Comparison of ENCODE assay signal across 8 mouse cellular contexts in the genomic region with DNA sequence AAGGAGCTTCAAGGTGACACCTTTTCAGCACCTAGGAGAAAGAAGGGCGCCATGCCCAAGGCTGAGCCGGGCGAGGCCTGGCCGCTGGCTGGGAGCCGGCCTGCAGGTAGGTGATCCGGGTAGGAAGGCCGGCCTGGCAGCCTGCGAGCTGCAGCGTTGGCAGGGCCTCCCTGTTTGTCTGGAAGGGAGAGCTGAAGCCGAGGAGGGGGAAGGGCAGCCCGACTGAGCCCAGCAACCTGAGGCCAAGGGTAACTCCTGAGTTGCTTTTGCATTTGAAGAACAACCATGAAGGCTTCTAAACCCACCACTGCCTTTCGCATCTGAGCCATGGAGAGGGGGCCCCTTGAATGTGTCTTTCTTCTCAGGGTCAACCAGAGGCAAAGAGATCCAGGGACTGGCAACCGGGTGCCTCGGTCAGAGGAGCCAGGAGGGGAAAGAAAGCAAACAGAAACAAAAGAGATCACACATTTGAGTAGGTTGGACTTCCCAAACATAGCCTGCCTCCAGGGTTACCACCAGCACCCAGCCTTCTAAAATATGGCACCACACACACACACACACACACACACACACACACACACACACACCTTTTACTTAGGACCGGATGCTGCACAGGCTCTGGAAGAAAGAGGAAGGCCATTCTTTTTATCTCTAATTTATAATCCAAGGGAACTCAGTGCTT. TPM values are rescaled to one million over a fixed set of nuclear protein-coding genes. Genes with fewer than 3 reads are reported as not detected.
A peak's percentile ranks its signal among the peaks of the same experiment; 100 is the strongest.
DNase-seq lines count a peak whose midpoint lies in the region; ATAC-seq and TF ChIP-seq lines count a peak whose summit lies in the region.

No protein-coding gene starts in this region.

- DNase-seq in retina, postnatal 1 day: peak; percentile 66
- DNase-seq in retina, embryonic 14.5 days (ENCODE audit: low spot score): no peak
- peak; percentile 69 for DNase-seq in embryo, embryonic 11 days
- DNase-seq in heart, adult 9 months (ENCODE audit: low spot score in 2 of 2): peak; percentile 79 to 84
- peak; percentile 96 for DNase-seq in kidney, adult 2 months
- peak; percentile 67 for DNase-seq in liver, postnatal 0 days
- peak; percentile 78 to 80 for DNase-seq in right cerebral cortex, postnatal 10 days (ENCODE audit: low spot score in 2 of 2)

- no peaks in the 10 kb centered on the region for H3K9me3 ChIP-seq in liver, postnatal 0 days (ENCODE audit: low read length)

- TF ChIP-seq POLR2A in kidney, adult 2 months (IDR thresholded peaks at IDR 0.05; ENCODE audit: low read depth, low read length): no peak

- TF ChIP-seq EP300 in liver, postnatal 0 days (IDR thresholded peaks at IDR 0.05; ENCODE audit: low read depth): no peak

- peaks cover 79% of the 10 kb centered on the region for H3K4me1 ChIP-seq in kidney, adult 2 months (ENCODE audit: control insufficient read depth, insufficient read depth, low read length)
- peaks cover 87% of the 10 kb centered on the region for H3K4me1 ChIP-seq in liver, postnatal 0 days (ENCODE audit: insufficient read depth)

- TF ChIP-seq CTCF in kidney, adult 2 months (conservative IDR thresholded peaks at IDR 0.05; ENCODE audit: insufficient read depth, insufficient read length, low read depth, low read length): 0 out of 2 replicates have a peak, but pooled peaks have one; percentile 1
- TF ChIP-seq CTCF in liver, postnatal 0 days (IDR thresholded peaks at IDR 0.05; ENCODE audit: low read depth): no peak

- peak overlapping the region; percentile 51 for H3K4me2 ChIP-seq in liver, postnatal 0 days (ENCODE audit: low read depth, low read length)

- no peaks in the 10 kb centered on the region for H3K36me3 ChIP-seq in kidney, adult 2 months (ENCODE audit: control insufficient read depth, insufficient read depth, low read length)
- peaks cover 10% of the 10 kb centered on the region; the same call in 1 of the 2 replicates for H3K36me3 ChIP-seq in liver, postnatal 0 days (replicated peaks; ENCODE audit: insufficient read depth, low read length)

- H3K27ac ChIP-seq in kidney, adult 2 months (ENCODE audit: insufficient read depth, low read depth, low read length): peak overlapping the region; percentile 93
- H3K27ac ChIP-seq in liver, postnatal 0 days (ENCODE audit: low read depth): peak overlapping the region; percentile 79

- WGBS in kidney, adult 2 months: 13% methylated on average over 15 of the region's 15 CpGs
- WGBS in liver, postnatal 0 days (ENCODE audit: insufficient replicate concordance): 52% methylated on average over 15 of the region's 15 CpGs

- H3K27me3 ChIP-seq in kidney, adult 2 months (replicated peaks; ENCODE audit: control insufficient read depth, insufficient read depth, low read length): no peaks in the 10 kb centered on the region
- H3K27me3 ChIP-seq in liver, postnatal 0 days (ENCODE audit: insufficient read depth, low read length): no peaks in the 10 kb centered on the region

- H3K9ac ChIP-seq in liver, postnatal 0 days (replicated peaks): peak overlapping the region; percentile 47

- ATAC-seq in liver, postnatal 0 days: no peak
- ATAC-seq in frontal cortex, adult (ENCODE audit: low TSS enrichment): no peak

- H3K4me3 ChIP-seq in kidney, adult 2 months (ENCODE audit: insufficient read depth, low read depth, low read length): no peak overlapping the region
- no peak overlapping the region for H3K4me3 ChIP-seq in liver, postnatal 0 days (ENCODE audit: low read depth, low read length)

RNA-seq across cellular contexts. Expression of gene Zmynd8, which starts 18.2 kb away (rescaled TPM):
- 27.7 and 29.0 TPM in 2 replicates for polyA plus RNA-seq in kidney, adult 2 months (2012; rRNA removed)
- 16.9 and 21.9 TPM in 2 replicates for polyA plus RNA-seq in liver, postnatal 0 days (2015; fragmentation: Nextera tagmentation; extraction: Ambion mirVana)
